Mouse (Mus musculus): ENCODE results near the gene Rev1. TPM values are rescaled to one million over a fixed set of nuclear protein-coding genes. Genes with fewer than 3 reads are reported as not detected.

The Rev1 gene
- 30.0 and 34.5 TPM in 2 replicates for polyA plus RNA-seq (2015; fragmentation: Nextera tagmentation; extraction: Ambion mirVana)

GRCm38 (mm10) chr1:38129501-38130267 lies at the start of gene Rev1:
Rev1 (minus strand) TSS chr1:38129801.
- WGBS, result under 1% methylated on average over 59 of the region's 122 CpGs
- Histone ChIP-seq H3K9me3 (no peaks in the 10 kb centered on the region), H3K4me3 (peak within 1 kb of the TSS; percentile 82), H3K36me3 (no peaks in the 10 kb centered on the region), H3K27ac (peak within 1 kb of the TSS; percentile 89), H3K4me1 (peaks cover 16% of the 10 kb centered on the region), H3K4me2 (peak within 1 kb of the TSS; percentile 86), H3K9ac (peak within 1 kb of the TSS; percentile 90), H3K27me3 (no peaks in the 10 kb centered on the region)
- peak; percentile 95 for ATAC-seq (ENCODE audit: insufficient number of reproducible peaks, insufficient read depth, low FRiP score, low TSS enrichment, low read depth)

DNA sequence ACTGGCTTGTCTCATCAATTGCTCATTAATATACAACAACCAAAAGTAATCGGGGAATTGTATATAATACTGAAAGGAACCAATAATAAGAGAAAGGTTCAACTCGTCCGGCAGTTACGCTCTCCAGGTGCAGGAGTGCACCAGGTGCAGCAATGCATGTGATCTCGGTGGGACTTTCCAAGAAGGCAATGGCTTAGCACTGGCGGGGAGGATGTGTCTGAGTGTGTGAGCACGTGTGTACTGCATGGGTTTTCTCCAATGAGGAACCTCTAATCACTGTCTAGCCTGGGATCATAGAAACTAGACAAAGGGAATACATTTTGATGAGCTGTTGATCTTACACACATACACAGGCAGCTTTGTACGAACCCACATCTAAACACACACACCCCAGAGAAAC lies 49.3 kb upstream of the Rev1 start:
- no peak overlapping the region for H3K4me2 ChIP-seq
- 88% methylated on average over 8 of the region's 8 CpGs for WGBS
- peaks cover 60% of the 10 kb centered on the region for H3K36me3 ChIP-seq
- H3K9me3 ChIP-seq, result no peaks in the 10 kb centered on the region
- ATAC-seq (ENCODE audit: insufficient number of reproducible peaks, insufficient read depth, low FRiP score, low TSS enrichment, low read depth), result no peak
- no peaks in the 10 kb centered on the region for H3K27me3 ChIP-seq
- no peaks in the 10 kb centered on the region for H3K4me1 ChIP-seq
- no peak overlapping the region for H3K27ac ChIP-seq
- no peak overlapping the region for H3K9ac ChIP-seq
- H3K4me3 ChIP-seq, result no peak overlapping the region

DNA sequence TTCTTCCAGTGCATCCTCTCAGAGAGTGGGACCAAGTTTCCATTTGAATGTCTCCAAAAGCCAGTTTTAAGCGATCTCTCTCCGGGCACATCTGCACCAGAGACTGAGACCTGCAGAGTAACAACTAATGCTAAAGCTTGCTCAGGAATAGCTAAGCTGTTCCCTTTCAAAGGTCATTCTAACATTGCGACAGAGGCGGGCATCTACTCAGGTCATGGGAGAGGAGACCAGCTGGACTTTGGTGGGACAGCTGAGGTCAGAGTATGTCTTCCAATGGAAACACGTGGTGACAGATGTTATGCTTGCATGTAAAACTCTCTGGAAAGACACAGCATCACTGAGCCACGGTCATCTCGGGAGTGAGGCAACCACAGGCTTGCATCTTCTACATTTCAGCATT lies 46.5 kb upstream of the Rev1 start:
- Histone ChIP-seq H3K4me3 (no peak overlapping the region), H3K4me2 (no peak overlapping the region), H3K4me1 (no peaks in the 10 kb centered on the region; the same call in 1 of the 2 replicates), H3K9ac (no peak overlapping the region), H3K27me3 (no peaks in the 10 kb centered on the region), H3K36me3 (peaks cover 38% of the 10 kb centered on the region), H3K27ac (no peak overlapping the region), H3K9me3 (no peaks in the 10 kb centered on the region)
- ATAC-seq (ENCODE audit: insufficient number of reproducible peaks, insufficient read depth, low FRiP score, low TSS enrichment, low read depth), result no peak
- 93% methylated on average over 7 of the region's 7 CpGs for whole genome bisulfite sequencing

- no peak overlapping the region for H3K9ac ChIP-seq
- no peak for ATAC-seq (ENCODE audit: insufficient number of reproducible peaks, insufficient read depth, low FRiP score, low TSS enrichment, low read depth)
- H3K4me2 ChIP-seq, result no peak overlapping the region
- H3K27me3 ChIP-seq, result no peaks in the 10 kb centered on the region
- H3K4me3 ChIP-seq, result no peak overlapping the region
- no peaks in the 10 kb centered on the region; the same call in 1 of the 2 replicates for H3K4me1 ChIP-seq
- 85% methylated on average over 4 of the region's 4 CpGs for WGBS
- peaks cover 6% of the 10 kb centered on the region for H3K36me3 ChIP-seq
- no peaks in the 10 kb centered on the region for H3K9me3 ChIP-seq
- H3K27ac ChIP-seq, result no peak overlapping the region
Measured at GRCm38 (mm10) chr1:38171874-38172273, 42.3 kb upstream of the Rev1 start.

GRCm38 (mm10) chr1:38165696-38166095 lies 36.1 kb upstream of the Rev1 start:
- ATAC-seq (ENCODE audit: insufficient number of reproducible peaks, insufficient read depth, low FRiP score, low TSS enrichment, low read depth), result no peak
- H3K4me1 ChIP-seq, result no peaks in the 10 kb centered on the region
- H3K9ac ChIP-seq, result no peak overlapping the region
- 55% methylated on average over 2 of the region's 2 CpGs for WGBS
- no peak overlapping the region for H3K4me3 ChIP-seq
- no peaks in the 10 kb centered on the region for H3K9me3 ChIP-seq
- H3K27ac ChIP-seq, result no peak overlapping the region
- H3K4me2 ChIP-seq, result no peak overlapping the region
- H3K27me3 ChIP-seq, result no peaks in the 10 kb centered on the region
- no peaks in the 10 kb centered on the region for H3K36me3 ChIP-seq

GRCm38 (mm10) chr1:38150086-38150485 lies 20.5 kb upstream of the Rev1 start:
- Histone ChIP-seq H3K4me1 (no peaks in the 10 kb centered on the region), H3K27me3 (no peaks in the 10 kb centered on the region), H3K36me3 (no peaks in the 10 kb centered on the region), H3K4me2 (no peak overlapping the region), H3K9me3 (no peaks in the 10 kb centered on the region), H3K4me3 (no peak overlapping the region), H3K27ac (no peak overlapping the region), H3K9ac (no peak overlapping the region)
- no peak for ATAC-seq (ENCODE audit: insufficient number of reproducible peaks, insufficient read depth, low FRiP score, low TSS enrichment, low read depth)
- 81% methylated on average over 5 of the region's 5 CpGs for WGBS

GRCm38 (mm10) chr1:38146008-38146407 lies 16.4 kb upstream of the Rev1 start:
- Histone ChIP-seq H3K4me1 (no peaks in the 10 kb centered on the region), H3K9me3 (no peaks in the 10 kb centered on the region), H3K27me3 (no peaks in the 10 kb centered on the region), H3K4me3 (no peak overlapping the region), H3K4me2 (no peak overlapping the region), H3K36me3 (no peaks in the 10 kb centered on the region), H3K27ac (no peak overlapping the region), H3K9ac (no peak overlapping the region)
- no peak for ATAC-seq (ENCODE audit: insufficient number of reproducible peaks, insufficient read depth, low FRiP score, low TSS enrichment, low read depth)
- WGBS, result 92% methylated on average over 4 of the region's 4 CpGs

GRCm38 (mm10) chr1:38141371-38141770 lies 11.8 kb upstream of the Rev1 start:
- ATAC-seq (ENCODE audit: insufficient number of reproducible peaks, insufficient read depth, low FRiP score, low TSS enrichment, low read depth), result no peak
- WGBS, result 74% methylated on average over 1 of the region's 1 CpGs

DNA sequence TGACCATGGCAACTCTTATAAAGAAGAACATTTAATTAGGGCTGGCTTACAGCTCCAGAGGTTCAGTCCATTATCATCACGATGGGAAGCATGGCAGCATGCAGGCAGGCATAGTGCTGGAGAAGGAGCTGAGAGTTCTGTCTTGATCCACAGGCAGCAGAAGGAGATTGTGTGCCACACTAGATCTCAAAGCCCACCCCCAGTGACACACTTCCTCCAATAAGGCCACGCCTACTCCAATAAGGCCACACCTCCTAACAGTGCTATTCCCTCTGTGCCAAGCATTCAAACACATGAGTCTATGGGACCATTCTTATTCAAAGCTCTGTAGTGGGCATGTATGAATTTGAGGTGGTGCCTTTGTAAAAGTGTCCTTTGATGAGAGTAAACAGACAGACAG lies 11.3 kb upstream of the Rev1 start:
- H3K9me3 ChIP-seq, result no peaks in the 10 kb centered on the region
- 68% methylated on average over 2 of the region's 2 CpGs for WGBS
- H3K4me3 ChIP-seq, result no peak overlapping the region
- no peak overlapping the region for H3K9ac ChIP-seq
- no peak overlapping the region for H3K4me2 ChIP-seq
- ATAC-seq (ENCODE audit: insufficient number of reproducible peaks, insufficient read depth, low FRiP score, low TSS enrichment, low read depth), result no peak
- H3K36me3 ChIP-seq, result no peaks in the 10 kb centered on the region
- H3K27ac ChIP-seq, result no peak overlapping the region
- no peaks in the 10 kb centered on the region for H3K4me1 ChIP-seq
- no peaks in the 10 kb centered on the region for H3K27me3 ChIP-seq

More at GRCm38 (mm10) chr1:38141371-38141770, 11.8 kb upstream of the Rev1 start:
- H3K9ac ChIP-seq, result no peak overlapping the region
- H3K4me1 ChIP-seq, result no peaks in the 10 kb centered on the region
- no peak overlapping the region for H3K27ac ChIP-seq
- no peak overlapping the region for H3K4me2 ChIP-seq
- H3K27me3 ChIP-seq, result no peaks in the 10 kb centered on the region
- no peaks in the 10 kb centered on the region for H3K36me3 ChIP-seq
- no peak overlapping the region for H3K4me3 ChIP-seq
- H3K9me3 ChIP-seq, result no peaks in the 10 kb centered on the region

DNA sequence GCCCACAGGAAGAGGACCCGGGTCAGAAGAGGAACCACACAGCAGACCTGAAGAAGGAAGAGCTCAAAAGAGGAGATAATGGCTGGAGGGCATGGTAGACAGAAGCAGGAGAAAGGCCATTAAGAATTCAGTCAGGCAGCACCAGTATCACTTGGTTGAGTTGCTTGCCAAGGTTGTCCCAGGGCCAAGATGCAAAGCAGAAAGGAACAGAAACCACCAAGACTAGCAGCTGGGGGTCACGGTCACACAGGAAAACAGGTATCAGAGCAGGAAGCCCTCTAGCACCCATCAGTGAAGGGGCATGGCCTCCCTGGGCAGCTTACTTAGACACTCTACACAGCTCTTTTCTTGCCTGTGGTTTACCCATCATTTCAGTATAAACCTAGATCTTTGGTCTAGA lies 9.8 kb upstream of the Rev1 start:
- Histone ChIP-seq H3K27ac (no peak overlapping the region), H3K36me3 (no peaks in the 10 kb centered on the region), H3K9me3 (no peaks in the 10 kb centered on the region), H3K4me2 (no peak overlapping the region), H3K9ac (no peak overlapping the region), H3K4me1 (no peaks in the 10 kb centered on the region), H3K27me3 (no peaks in the 10 kb centered on the region), H3K4me3 (no peak overlapping the region)
- no peak for ATAC-seq (ENCODE audit: insufficient number of reproducible peaks, insufficient read depth, low FRiP score, low TSS enrichment, low read depth)
- 82% methylated on average over 2 of the region's 2 CpGs for WGBS

DNA sequence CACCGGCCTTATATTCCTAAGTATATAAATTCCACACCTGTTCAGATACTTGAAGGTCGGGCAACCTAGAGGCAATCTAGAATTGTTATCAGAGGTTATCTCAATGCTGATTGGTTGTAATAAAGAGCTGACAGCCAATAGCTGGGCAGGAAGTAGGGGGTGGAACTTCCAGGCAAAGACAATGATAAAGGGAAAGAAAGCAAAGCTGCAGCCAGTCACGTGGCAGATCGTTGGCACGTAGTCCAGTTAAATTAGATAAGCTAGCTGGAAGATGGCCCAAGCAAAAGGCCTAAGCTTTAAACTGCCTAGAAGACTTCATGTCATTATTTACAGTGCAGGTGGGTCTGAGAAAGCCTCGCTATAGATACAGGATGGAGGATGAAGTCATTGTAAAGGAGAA lies 3.3 kb upstream of the Rev1 start:
- Histone ChIP-seq H3K27me3 (no peaks in the 10 kb centered on the region), H3K4me3 (no peak overlapping the region), H3K4me2 (no peak overlapping the region), H3K27ac (no peak overlapping the region), H3K9ac (no peak overlapping the region), H3K9me3 (no peaks in the 10 kb centered on the region), H3K36me3 (no peaks in the 10 kb centered on the region), H3K4me1 (peaks cover 10% of the 10 kb centered on the region)
- no peak for ATAC-seq (ENCODE audit: insufficient number of reproducible peaks, insufficient read depth, low FRiP score, low TSS enrichment, low read depth)
- WGBS, result 75% methylated on average over 6 of the region's 6 CpGs

- no peak overlapping the region for H3K4me3 ChIP-seq
- no peaks in the 10 kb centered on the region for H3K36me3 ChIP-seq
- 55% methylated on average over 10 of the region's 10 CpGs for WGBS
- no peaks in the 10 kb centered on the region for H3K27me3 ChIP-seq
- H3K9me3 ChIP-seq, result no peaks in the 10 kb centered on the region
- ATAC-seq (ENCODE audit: insufficient number of reproducible peaks, insufficient read depth, low FRiP score, low TSS enrichment, low read depth), result no peak
- no peak overlapping the region for H3K9ac ChIP-seq
- H3K4me2 ChIP-seq, result no peak overlapping the region; the same call in 1 of the 2 replicates
- peaks cover 16% of the 10 kb centered on the region for H3K4me1 ChIP-seq
- H3K27ac ChIP-seq, result peak overlapping the region; percentile 89; the same call in 1 of the 2 replicates
Measured at GRCm38 (mm10) chr1:38130715-38131483, 1.3 kb upstream of the Rev1 start.
